Mouse (Mus musculus): Measurements from ENCODE around the gene Zic2.

DNA sequence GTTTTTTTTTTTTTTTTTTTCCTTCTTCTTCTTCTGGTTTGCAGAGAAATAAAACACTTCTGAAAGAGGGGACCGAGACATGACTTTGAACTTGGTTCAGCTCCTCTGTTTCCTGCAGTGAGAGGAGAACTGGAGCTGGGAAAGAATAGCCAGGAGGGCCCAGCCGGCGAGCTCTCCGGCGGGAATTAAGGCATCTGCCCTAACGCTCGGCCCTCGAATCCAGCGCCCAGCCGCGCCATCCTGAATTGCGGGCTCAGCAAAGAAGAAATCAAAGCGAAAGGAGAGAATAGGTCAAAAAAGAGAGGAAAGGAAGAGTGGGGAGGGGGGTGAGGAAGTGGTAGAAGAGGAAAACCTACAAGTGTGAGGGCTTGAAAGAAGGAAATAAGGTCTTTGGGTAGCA, 3.1 kb upstream of the Zic2 start:
- TF ChIP-seq CTCF (conservative IDR thresholded peaks at IDR 0.05 in 1 of 2, IDR thresholded peaks at IDR 0.05 in 1 of 2; ENCODE audit: low read depth in 2 of 2, low read length in 2 of 2) = no peak
- no peak for TF ChIP-seq IRF4 (IDR thresholded peaks at IDR 0.05; ENCODE audit: low read depth, low read length)
